Mouse (Mus musculus): Measurements from ENCODE around the gene Ddx4. TPM values are rescaled to one million over a fixed set of nuclear protein-coding genes. Genes with fewer than 3 reads are reported as not detected.

Gene Ddx4
- total RNA-seq, 1 experiment from 2014 or later, result 3.7 TPM

DNA sequence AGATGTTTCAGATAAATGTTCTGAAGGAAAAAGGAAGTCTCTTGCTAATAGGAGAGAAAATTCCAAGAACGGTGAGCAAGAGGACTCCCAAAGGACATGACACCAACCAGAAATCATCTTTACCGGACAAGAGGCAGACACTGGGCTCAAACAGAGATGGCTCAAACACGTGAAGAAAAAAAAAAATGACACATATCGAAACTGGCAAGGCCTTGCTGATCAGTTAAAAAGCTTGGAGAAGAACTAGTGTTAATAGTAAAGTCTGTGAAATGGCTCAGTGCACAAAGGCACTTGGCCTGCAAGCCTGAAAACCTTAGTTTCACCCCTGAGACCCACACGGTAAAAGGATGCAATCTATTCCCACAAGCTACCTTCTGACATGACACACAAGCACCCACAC, 81.5 kb downstream of the Ddx4 start:
- ATAC-seq (replicated peaks; ENCODE audit: low read depth, poor library complexity, severe bottlenecking), result no peak

DNA sequence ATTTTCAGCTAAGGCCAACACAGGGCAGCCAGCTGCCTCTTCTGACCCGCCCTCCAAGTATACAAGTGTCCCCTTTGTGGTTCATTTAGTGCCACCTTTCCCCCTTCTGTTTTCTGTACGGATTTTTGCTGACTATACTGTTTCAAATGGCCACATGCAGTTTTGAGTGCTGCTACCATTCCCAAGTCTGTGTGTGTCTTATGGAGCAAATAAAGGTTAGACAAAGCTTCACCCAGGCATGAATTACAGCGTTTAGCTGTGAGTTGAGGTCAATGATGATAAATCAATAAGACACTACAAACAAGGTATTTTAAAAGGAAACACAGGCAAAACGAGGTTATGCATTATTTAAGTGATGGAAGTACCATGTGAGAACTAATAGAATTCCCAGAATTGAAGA, 82.7 kb downstream of the Ddx4 start:
- no peak for ATAC-seq (replicated peaks; ENCODE audit: low read depth, poor library complexity, severe bottlenecking)

GRCm38 (mm10) chr13:112560554-112561138, 91.6 kb downstream of the Ddx4 start:
- ATAC-seq (replicated peaks; ENCODE audit: low read depth, poor library complexity, severe bottlenecking), result no peak

DNA sequence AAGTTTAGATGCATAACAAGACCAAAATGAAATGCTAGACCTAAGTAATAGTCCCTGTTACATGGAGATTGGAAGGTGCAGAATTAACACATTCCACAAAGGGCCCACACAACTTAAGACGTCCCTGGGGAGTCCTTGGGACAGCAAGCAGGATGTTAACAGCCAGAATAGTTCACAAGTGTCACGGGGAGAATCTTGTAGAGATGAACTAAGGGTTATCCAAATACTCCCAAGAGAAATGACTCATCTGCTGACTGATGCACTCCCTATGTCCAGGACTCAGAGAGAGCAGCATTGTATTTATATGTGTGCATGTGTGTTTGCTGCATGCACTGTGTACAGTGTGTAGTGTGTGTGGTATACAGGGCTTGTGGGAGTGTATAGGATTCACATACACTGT, 95.8 kb downstream of the Ddx4 start:
- ATAC-seq (replicated peaks; ENCODE audit: low read depth, poor library complexity, severe bottlenecking), result no peak

DNA sequence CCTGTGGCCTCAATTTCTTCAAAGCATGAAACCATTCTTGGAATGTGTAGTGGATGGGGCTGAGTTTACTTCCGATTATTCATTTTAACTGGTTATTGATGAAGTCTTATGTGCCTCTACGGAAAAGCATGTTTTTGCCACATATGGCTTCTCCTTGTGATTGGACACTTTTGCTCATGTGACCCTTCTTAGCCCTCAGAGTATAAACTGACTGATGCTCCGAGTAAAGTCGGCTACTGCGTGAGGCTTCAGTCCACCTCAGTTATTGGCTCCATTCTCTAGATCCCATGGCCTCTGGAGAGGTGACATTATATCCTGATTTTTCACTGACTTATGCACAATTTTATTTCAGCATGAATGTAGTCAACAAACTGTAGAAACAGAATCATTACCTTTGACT, 99.0 kb downstream of the Ddx4 start:
- ATAC-seq (replicated peaks; ENCODE audit: low read depth, poor library complexity, severe bottlenecking), result no peak

GRCm38 (mm10) chr13:112551641-112552548, 100.4 kb downstream of the Ddx4 start:
- peak; percentile 91 for ATAC-seq (replicated peaks; ENCODE audit: low read depth, poor library complexity, severe bottlenecking)

Other genes starting within 250 kb of the Ddx4 start
- 28.8 and 35.2 TPM in 2 replicates for gene Il6st, start 188.4 kb downstream of the Ddx4 start, total RNA-seq (2017)
- 7.0 and 9.2 TPM in 2 replicates for gene Il31ra, start 58.1 kb downstream of the Ddx4 start, total RNA-seq (2017)
- 29.5 and 43.1 TPM in 2 replicates for gene Slc38a9, start 8.3 kb upstream of the Ddx4 start, total RNA-seq (2017)
- 0.82 and 3.6 TPM in 2 replicates for gene Plpp1, start 148.3 kb upstream of the Ddx4 start, total RNA-seq (2017)